Mouse (Mus musculus) ES-E14 (cell line): ENCODE data around the gene Mcm3. TPM values are rescaled to one million over a fixed set of nuclear protein-coding genes. Genes with fewer than 3 reads are reported as not detected.

Experiments used
- DNase-seq: peaks from one replicate; pipeline ENCODE4 v3.0.0-alpha.2; 2013; ENCODE audit warnings: low read depth, low spot score
- H3K27ac ChIP-seq: 2 replicates; pipeline ENCODE4 v1.5.1; 2012; ENCODE audit warnings: low read depth, mild to moderate bottlenecking, low read length, moderate library complexity, mixed read lengths; ENCODE audit not compliant: poor library complexity, insufficient read depth, severe bottlenecking
- H3K36me3 ChIP-seq: 2 replicates; pipeline ENCODE4 v1.6.1; 2012; ENCODE audit warnings: mild to moderate bottlenecking, low read length, moderate library complexity, mixed read lengths; ENCODE audit not compliant: control insufficient read depth, poor library complexity, insufficient read depth, severe bottlenecking
- H3K4me1 ChIP-seq, 2 experiments: fragments of 150-350 bp in 1 of 2; sonication (generic) in 1 of 2; 2 replicates each; pipeline ENCODE4 v1.6.1; 2012; ENCODE audit warnings: low read length in 2 of 2, mild to moderate bottlenecking in 1 of 2, mixed read lengths in 1 of 2; ENCODE audit not compliant: control insufficient read depth in 2 of 2, insufficient read depth in 2 of 2, poor library complexity in 1 of 2
- H3K4me3 ChIP-seq, 2 experiments: fragments of 150-350 bp in 1 of 2; sonication (generic) in 1 of 2; 2 replicates each; pipeline ENCODE4 v1.5.1; 2012; ENCODE audit warnings: low read length in 2 of 2, low read depth in 1 of 2, mild to moderate bottlenecking in 1 of 2, mixed read lengths in 1 of 2; ENCODE audit not compliant: insufficient read depth in 1 of 2, poor library complexity in 1 of 2, severe bottlenecking in 1 of 2
- H3K9ac ChIP-seq: 2 replicates; pipeline ENCODE4 v1.6.1; 2012; ENCODE audit warnings: low read depth, mild to moderate bottlenecking, low read length, mixed read lengths; ENCODE audit not compliant: poor library complexity, insufficient read depth, severe bottlenecking
- H3K9me3 ChIP-seq: fragments of 150-350 bp; sonication (generic); 2 replicates; pipeline ENCODE4 v1.6.1; 2012; ENCODE audit warnings: low read depth, mild to moderate bottlenecking, low read length; ENCODE audit not compliant: control insufficient read depth, insufficient read depth
- CHD2 ChIP-seq: IDR thresholded peaks from 2 replicates; pipeline ENCODE4 v1.6.1; 2014; ENCODE audit warnings: mild to moderate bottlenecking, low read depth, low read length, inconsistent platforms
- HCFC1 ChIP-seq: IDR thresholded peaks from 2 replicates; pipeline ENCODE4 v1.6.1; 2012; ENCODE audit warnings: low read length, inconsistent platforms, borderline replicate concordance; ENCODE audit not compliant: insufficient read depth
- MAFK ChIP-seq: IDR thresholded peaks from 2 replicates; pipeline ENCODE4 v1.6.1; 2014; ENCODE audit warnings: mild to moderate bottlenecking, low read depth, low read length, inconsistent platforms; ENCODE audit not compliant: insufficient read depth
- ZC3H11A ChIP-seq: IDR thresholded peaks from 2 replicates; pipeline ENCODE4 v1.6.1; 2012; ENCODE audit warnings: low read depth, mild to moderate bottlenecking, inconsistent platforms, low read length, borderline replicate concordance
- ZNF384 ChIP-seq: IDR thresholded peaks from 2 replicates; pipeline ENCODE4 v1.6.1; 2012; ENCODE audit warnings: low read depth, low read length, inconsistent platforms
- in situ Hi-C, 2 experiments: fragments of 600-800 bp; cut with MboI; formaldehyde crosslinking; loops; one replicate each; pipeline ENCODE4 v1.15.1; 2025; ENCODE audit warnings: low sequenced_read_pairs in 2 of 2, inconsistent platforms in 1 of 2; ENCODE audit not compliant: unreplicated experiment in 2 of 2
- total RNA-seq: library from RNA; depleted of rRNA; stranded (reverse); fragments of 300-350 nt; gene quantifications from 2 replicates; pipeline ENCODE4 v1.2.3, GENCODE M21; 2012

The Mcm3 gene
- total RNA-seq, 1 experiment = 179 TPM

- no peak for TF ChIP-seq MAFK
- TF ChIP-seq HCFC1 = no peak
- no peak for TF ChIP-seq ZC3H11A
- no peak for TF ChIP-seq ZNF384
- no peak for TF ChIP-seq CHD2
- DNase-seq = no peak
- no peak overlapping the region for H3K4me3 ChIP-seq
- H3K27ac ChIP-seq = no peak overlapping the region
- H3K9me3 ChIP-seq = no peaks in the 10 kb centered on the region
- H3K9ac ChIP-seq = no peak overlapping the region
- peaks cover 56% of the 10 kb centered on the region for H3K36me3 ChIP-seq
- no peaks in the 10 kb centered on the region; a peak in 1 of 4 replicates for H3K4me1 ChIP-seq
- in situ Hi-C loops = no loop called here
Observed at GRCm38 (mm10) chr1:20817172-20817571, 2.9 kb downstream of the Mcm3 start.

DNA sequence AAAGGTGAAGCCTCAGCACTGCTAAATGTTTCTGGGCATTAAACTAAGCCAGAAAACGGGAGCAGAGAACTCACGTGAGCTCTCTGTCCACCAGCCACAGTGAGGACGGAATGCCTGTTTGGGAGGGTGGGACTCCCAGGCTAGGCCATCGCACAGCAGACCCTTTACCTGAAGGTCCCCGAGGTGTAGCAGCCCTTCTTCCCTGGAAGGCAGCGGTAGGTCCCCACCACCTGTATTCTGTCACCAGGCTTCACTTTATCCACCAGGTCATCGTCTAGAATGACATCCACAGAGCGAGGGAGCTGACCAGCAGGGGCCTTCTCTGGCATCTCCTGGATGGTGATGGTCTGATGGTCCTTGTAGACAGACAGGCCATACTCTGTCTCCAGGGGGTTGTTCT, 5.6 kb downstream of the Mcm3 start:
- H3K4me1 ChIP-seq = no peaks in the 10 kb centered on the region; a peak in 1 of 4 replicates
- no peak for TF ChIP-seq MAFK
- no peak for TF ChIP-seq ZNF384
- TF ChIP-seq HCFC1 = no peak
- no peak overlapping the region for H3K27ac ChIP-seq
- H3K9ac ChIP-seq = no peak overlapping the region
- H3K9me3 ChIP-seq = no peaks in the 10 kb centered on the region
- H3K4me3 ChIP-seq = no peak overlapping the region
- peaks cover 78% of the 10 kb centered on the region for H3K36me3 ChIP-seq
- in situ Hi-C loops = no loop called here
- DNase-seq = no peak

GRCm38 (mm10) chr1:20804526-20804925, 15.6 kb downstream of the Mcm3 start:
- Histone ChIP-seq H3K4me1 (no peaks in the 10 kb centered on the region), H3K4me3 (no peak overlapping the region), H3K9ac (no peak overlapping the region), H3K36me3 (peaks cover 74% of the 10 kb centered on the region), H3K27ac (no peak overlapping the region), H3K9me3 (no peaks in the 10 kb centered on the region)
- no peak for DNase-seq
- TF ChIP-seq ZNF384 (no peak), MAFK (no peak), HCFC1 (no peak), CHD2 (no peak), ZC3H11A (no peak)
- in situ Hi-C loops = no loop called here

GRCm38 (mm10) chr1:20801682-20802390, 18.3 kb downstream of the Mcm3 start:
- H3K36me3 ChIP-seq = peaks cover 52% of the 10 kb centered on the region

GRCm38 (mm10) chr1:20801275-20801674, 18.8 kb downstream of the Mcm3 start:
- TF ChIP-seq HCFC1 = no peak
- TF ChIP-seq MAFK = no peak
- no peak for TF ChIP-seq ZNF384
- no peak for TF ChIP-seq ZC3H11A
- no peak for TF ChIP-seq CHD2
- Histone ChIP-seq H3K9me3 (no peaks in the 10 kb centered on the region), H3K27ac (no peak overlapping the region), H3K36me3 (peaks cover 46% of the 10 kb centered on the region), H3K9ac (no peak overlapping the region), H3K4me1 (no peaks in the 10 kb centered on the region), H3K4me3 (no peak overlapping the region)
- no peak for DNase-seq
- in situ Hi-C loops = no loop called here

More at GRCm38 (mm10) chr1:20801682-20802390, 18.3 kb downstream of the Mcm3 start:
- in situ Hi-C loops = no loop called here
- H3K27ac ChIP-seq = no peak overlapping the region
- H3K4me3 ChIP-seq = no peak overlapping the region
- no peak overlapping the region for H3K9ac ChIP-seq
- no peaks in the 10 kb centered on the region for H3K4me1 ChIP-seq
- H3K9me3 ChIP-seq = no peaks in the 10 kb centered on the region
- DNase-seq = peak; percentile 19
- TF ChIP-seq MAFK (0 out of 2 replicates have a peak, but pooled peaks have one; percentile 28), CHD2 (no peak)
